Mouse (Mus musculus): ENCODE results near the gene Cep85l. TPM values are rescaled to one million over a fixed set of nuclear protein-coding genes. Genes with fewer than 3 reads are reported as not detected.

Gene Cep85l
- polyA plus RNA-seq, 1 experiment from 2014 or later = 1.5 TPM

GRCm38 (mm10) chr10:53262021-53262420 lies 117.7 kb downstream of the Cep85l start:
- H3K27ac ChIP-seq (ENCODE audit: low read depth, low read length) = no peak overlapping the region
- WGBS = 54% methylated on average over 1 of the region's 1 CpGs
- H3K9me3 ChIP-seq (ENCODE audit: control insufficient read depth) = no peaks in the 10 kb centered on the region
- H3K27me3 ChIP-seq (replicated peaks; ENCODE audit: control insufficient read depth, insufficient read depth, low read length) = no peaks in the 10 kb centered on the region
- no peak for TF ChIP-seq CTCF (IDR thresholded peaks at IDR 0.05; ENCODE audit: low read depth)
- no peaks in the 10 kb centered on the region for H3K4me1 ChIP-seq (replicated peaks; ENCODE audit: control insufficient read depth, insufficient read depth, low read length)
- no peaks in the 10 kb centered on the region for H3K36me3 ChIP-seq (ENCODE audit: control insufficient read depth, insufficient read depth)
- ATAC-seq = no peak
- H3K9ac ChIP-seq (ENCODE audit: low read depth, low read length) = no peak overlapping the region
- no peak overlapping the region for H3K4me3 ChIP-seq (ENCODE audit: low read depth, low read length)
- no peak overlapping the region for H3K4me2 ChIP-seq (replicated peaks; ENCODE audit: low read depth)

DNA sequence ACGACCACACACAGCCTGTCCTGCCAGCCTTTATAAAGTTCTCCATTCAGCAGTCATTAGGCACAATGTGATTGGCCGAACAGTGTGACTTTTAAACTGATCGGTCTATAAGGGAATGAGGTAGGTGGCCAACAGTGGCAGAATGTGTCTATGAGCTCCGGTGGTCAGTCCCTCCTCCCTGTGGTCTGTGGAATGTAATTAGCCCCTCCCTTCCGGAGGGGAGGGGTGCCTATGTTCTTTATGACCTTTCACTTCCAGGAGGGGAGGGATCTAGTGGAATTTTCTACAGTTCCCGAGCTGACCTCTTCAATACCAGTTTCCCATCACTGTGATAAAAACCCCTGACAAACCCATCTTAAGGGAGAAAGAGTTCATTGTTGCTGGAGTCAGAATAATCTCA lies 144.4 kb downstream of the Cep85l start:
- TF ChIP-seq CTCF (IDR thresholded peaks at IDR 0.05; ENCODE audit: low read depth) = no peak
- no peaks in the 10 kb centered on the region for H3K27me3 ChIP-seq (replicated peaks; ENCODE audit: control insufficient read depth, insufficient read depth, low read length)
- 63% methylated on average over 6 of the region's 6 CpGs for WGBS

GRCm38 (mm10) chr10:53234683-53235082 lies 145.1 kb downstream of the Cep85l start:
- Histone ChIP-seq H3K36me3 (ENCODE audit: control insufficient read depth, insufficient read depth) (no peaks in the 10 kb centered on the region), H3K9me3 (ENCODE audit: control insufficient read depth) (no peaks in the 10 kb centered on the region), H3K27ac (ENCODE audit: low read depth, low read length) (no peak overlapping the region), H3K4me1 (replicated peaks; ENCODE audit: control insufficient read depth, insufficient read depth, low read length) (no peaks in the 10 kb centered on the region), H3K4me2 (replicated peaks; ENCODE audit: low read depth) (no peak overlapping the region), H3K9ac (ENCODE audit: low read depth, low read length) (no peak overlapping the region), H3K27me3 (replicated peaks; ENCODE audit: control insufficient read depth, insufficient read depth, low read length) (no peaks in the 10 kb centered on the region), H3K4me3 (ENCODE audit: low read depth, low read length) (no peak overlapping the region)
- WGBS = 76% methylated on average over 2 of the region's 2 CpGs
- TF ChIP-seq CTCF (IDR thresholded peaks at IDR 0.05; ENCODE audit: low read depth) = no peak
- no peak for ATAC-seq

More for the DNA sequence above, 144.4 kb downstream of the Cep85l start:
- Histone ChIP-seq H3K4me3 (ENCODE audit: low read depth, low read length) (no peak overlapping the region), H3K4me1 (replicated peaks; ENCODE audit: control insufficient read depth, insufficient read depth, low read length) (no peaks in the 10 kb centered on the region), H3K4me2 (replicated peaks; ENCODE audit: low read depth) (no peak overlapping the region), H3K36me3 (ENCODE audit: control insufficient read depth, insufficient read depth) (no peaks in the 10 kb centered on the region), H3K27ac (ENCODE audit: low read depth, low read length) (no peak overlapping the region), H3K9ac (ENCODE audit: low read depth, low read length) (no peak overlapping the region), H3K9me3 (ENCODE audit: control insufficient read depth) (no peaks in the 10 kb centered on the region)
- no peak for ATAC-seq

DNA sequence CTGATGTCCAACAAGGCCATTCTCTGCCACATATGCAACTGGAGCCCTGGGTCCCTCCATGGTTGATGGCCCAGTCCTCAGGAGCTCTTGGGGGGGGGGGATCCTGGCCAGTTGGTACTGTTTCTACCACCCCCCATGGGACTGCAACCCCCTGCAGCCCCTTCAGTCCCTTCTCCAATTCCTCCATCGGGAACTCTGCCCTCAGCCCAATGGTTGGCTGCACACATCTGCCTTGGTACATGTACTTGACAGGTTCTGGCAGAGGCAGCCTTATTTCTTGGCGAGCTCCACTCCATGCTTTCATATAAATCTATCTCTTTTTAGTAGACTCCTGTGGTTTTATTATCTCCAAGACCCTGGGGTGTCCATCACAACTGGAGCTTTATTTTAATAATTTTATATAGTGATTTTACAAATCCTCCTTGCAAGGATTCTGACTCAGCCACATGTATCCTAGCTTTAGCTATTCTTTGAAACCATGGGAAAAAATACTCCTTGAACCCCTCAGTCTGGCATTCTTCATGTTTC lies 145.6 kb downstream of the Cep85l start:
- no peak overlapping the region for H3K4me3 ChIP-seq (ENCODE audit: low read depth, low read length)
- H3K36me3 ChIP-seq (ENCODE audit: control insufficient read depth, insufficient read depth) = no peaks in the 10 kb centered on the region
- no peak overlapping the region for H3K9ac ChIP-seq (ENCODE audit: low read depth, low read length)
- no peak for ATAC-seq
- no peak for TF ChIP-seq CTCF (IDR thresholded peaks at IDR 0.05; ENCODE audit: low read depth)
- H3K27me3 ChIP-seq (replicated peaks; ENCODE audit: control insufficient read depth, insufficient read depth, low read length) = no peaks in the 10 kb centered on the region
- no peak overlapping the region for H3K4me2 ChIP-seq (replicated peaks; ENCODE audit: low read depth)
- WGBS = 79% methylated on average over 2 of the region's 2 CpGs
- H3K4me1 ChIP-seq (replicated peaks; ENCODE audit: control insufficient read depth, insufficient read depth, low read length) = no peaks in the 10 kb centered on the region
- H3K27ac ChIP-seq (ENCODE audit: low read depth, low read length) = no peak overlapping the region
- H3K9me3 ChIP-seq (ENCODE audit: control insufficient read depth) = no peaks in the 10 kb centered on the region

GRCm38 (mm10) chr10:53230809-53231208 lies 148.9 kb downstream of the Cep85l start:
- Histone ChIP-seq H3K36me3 (ENCODE audit: control insufficient read depth, insufficient read depth) (no peaks in the 10 kb centered on the region), H3K4me3 (ENCODE audit: low read depth, low read length) (no peak overlapping the region), H3K27me3 (replicated peaks; ENCODE audit: control insufficient read depth, insufficient read depth, low read length) (no peaks in the 10 kb centered on the region), H3K4me1 (replicated peaks; ENCODE audit: control insufficient read depth, insufficient read depth, low read length) (no peaks in the 10 kb centered on the region), H3K9ac (ENCODE audit: low read depth, low read length) (no peak overlapping the region), H3K27ac (ENCODE audit: low read depth, low read length) (no peak overlapping the region), H3K9me3 (ENCODE audit: control insufficient read depth) (no peaks in the 10 kb centered on the region), H3K4me2 (replicated peaks; ENCODE audit: low read depth) (no peak overlapping the region)
- no peak for TF ChIP-seq CTCF (IDR thresholded peaks at IDR 0.05; ENCODE audit: low read depth)
- ATAC-seq = no peak

DNA sequence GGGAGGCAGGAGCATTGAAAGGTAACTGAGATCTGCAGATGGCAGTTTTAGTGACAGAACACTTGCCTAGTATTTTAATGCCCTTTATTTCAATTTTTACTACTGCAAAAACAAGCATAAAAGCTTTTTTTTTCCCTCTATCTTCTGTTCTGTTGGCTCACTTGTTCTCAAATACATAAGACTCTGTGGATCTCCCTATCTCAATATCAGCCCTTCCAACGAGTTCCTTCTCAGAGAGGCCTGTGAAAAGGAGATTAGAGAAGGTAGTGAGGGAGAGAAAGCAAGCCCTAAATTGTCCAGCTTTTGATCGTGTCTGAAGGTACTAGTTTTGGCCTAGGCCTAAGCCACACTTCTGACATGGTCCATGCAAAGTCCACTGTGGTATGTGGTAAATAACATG lies 150.6 kb downstream of the Cep85l start:
- 59% methylated on average over 2 of the region's 2 CpGs for WGBS
- H3K4me1 ChIP-seq (replicated peaks; ENCODE audit: control insufficient read depth, insufficient read depth, low read length) = no peaks in the 10 kb centered on the region
- H3K27me3 ChIP-seq (replicated peaks; ENCODE audit: control insufficient read depth, insufficient read depth, low read length) = no peaks in the 10 kb centered on the region
- H3K4me3 ChIP-seq (ENCODE audit: low read depth, low read length) = no peak overlapping the region
- H3K4me2 ChIP-seq (replicated peaks; ENCODE audit: low read depth) = no peak overlapping the region
- no peaks in the 10 kb centered on the region for H3K36me3 ChIP-seq (ENCODE audit: control insufficient read depth, insufficient read depth)
- ATAC-seq = no peak
- no peak overlapping the region for H3K9ac ChIP-seq (ENCODE audit: low read depth, low read length)
- no peak for TF ChIP-seq CTCF (IDR thresholded peaks at IDR 0.05; ENCODE audit: low read depth)
- H3K27ac ChIP-seq (ENCODE audit: low read depth, low read length) = no peak overlapping the region
- H3K9me3 ChIP-seq (ENCODE audit: control insufficient read depth) = no peaks in the 10 kb centered on the region

Other genes starting within 250 kb of the Cep85l start
- gene Pln, start 42.3 kb downstream of the Cep85l start, polyA plus RNA-seq (2015; fragmentation: Nextera tagmentation; extraction: Ambion mirVana) = 6.4 and 10.8 TPM in 2 replicates
- 40.4 and 44.5 TPM in 2 replicates for gene Asf1a, start 216.8 kb upstream of the Cep85l start, polyA plus RNA-seq (2015; fragmentation: Nextera tagmentation; extraction: Ambion mirVana)

All from intestine, postnatal 0 days (tissue).